Mouse (Mus musculus): Measurements from ENCODE around the gene Nfatc3. TPM values are rescaled to one million over a fixed set of nuclear protein-coding genes. Genes with fewer than 3 reads are reported as not detected.

Gene Nfatc3
- polyA plus RNA-seq, 1 experiment, result 11.8 TPM

DNA sequence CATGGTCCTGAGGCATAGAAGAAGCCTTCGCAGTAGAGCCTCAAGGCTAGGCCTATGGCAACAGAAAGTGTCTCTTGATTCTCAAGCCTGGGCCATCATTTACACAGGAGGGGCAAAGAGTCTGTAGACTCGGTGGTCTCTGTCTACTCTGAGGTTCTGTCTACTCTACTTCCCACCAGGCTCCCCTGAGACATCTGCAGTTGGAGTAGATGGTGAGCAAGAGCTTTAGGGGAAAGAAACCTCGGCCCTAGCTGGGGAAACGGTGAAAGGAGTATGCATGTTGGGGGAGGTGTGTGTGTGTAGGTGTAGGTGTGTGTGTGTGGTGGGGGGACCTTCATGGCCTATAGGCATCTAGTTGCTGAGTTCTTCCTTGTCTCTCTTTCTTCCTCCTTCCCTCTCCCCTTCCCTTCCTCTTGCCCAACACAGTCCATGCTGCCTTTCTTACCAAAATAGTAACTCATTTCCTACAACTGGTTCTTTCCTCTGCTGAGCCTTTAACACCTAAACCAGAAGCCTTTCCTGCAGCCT lies 2.1 kb upstream of the Nfatc3 start:
- Histone ChIP-seq H3K79me2 (ENCODE audit: control insufficient read depth, insufficient read depth) (peaks cover 18% of the 10 kb centered on the region), H3K4me3 (no peak overlapping the region), H3ac (ENCODE audit: control insufficient read depth, insufficient read length) (no peak overlapping the region), H3K36me3 (ENCODE audit: control insufficient read depth, insufficient read depth) (peaks cover 12% of the 10 kb centered on the region), H3K4me2 (ENCODE audit: low read depth) (no peak overlapping the region), H3K27me3 (ENCODE audit: control insufficient read depth, insufficient read depth, insufficient read length) (no peaks in the 10 kb centered on the region)
- TF ChIP-seq MYOD1 (IDR thresholded peaks at IDR 0.05; ENCODE audit: control insufficient read depth in 1 of 3, insufficient read length in 2 of 3, low read depth in 2 of 3) (no peak), TCF3 (IDR thresholded peaks at IDR 0.05; ENCODE audit: insufficient read length, low read depth) (no peak), POLR2A (IDR thresholded peaks at IDR 0.05; ENCODE audit: insufficient read length, low read depth) (no peak), MAX (IDR thresholded peaks at IDR 0.05; ENCODE audit: low read depth) (no peak), REST (IDR thresholded peaks at IDR 0.05; ENCODE audit: insufficient read depth, insufficient read length) (no peak)

DNA sequence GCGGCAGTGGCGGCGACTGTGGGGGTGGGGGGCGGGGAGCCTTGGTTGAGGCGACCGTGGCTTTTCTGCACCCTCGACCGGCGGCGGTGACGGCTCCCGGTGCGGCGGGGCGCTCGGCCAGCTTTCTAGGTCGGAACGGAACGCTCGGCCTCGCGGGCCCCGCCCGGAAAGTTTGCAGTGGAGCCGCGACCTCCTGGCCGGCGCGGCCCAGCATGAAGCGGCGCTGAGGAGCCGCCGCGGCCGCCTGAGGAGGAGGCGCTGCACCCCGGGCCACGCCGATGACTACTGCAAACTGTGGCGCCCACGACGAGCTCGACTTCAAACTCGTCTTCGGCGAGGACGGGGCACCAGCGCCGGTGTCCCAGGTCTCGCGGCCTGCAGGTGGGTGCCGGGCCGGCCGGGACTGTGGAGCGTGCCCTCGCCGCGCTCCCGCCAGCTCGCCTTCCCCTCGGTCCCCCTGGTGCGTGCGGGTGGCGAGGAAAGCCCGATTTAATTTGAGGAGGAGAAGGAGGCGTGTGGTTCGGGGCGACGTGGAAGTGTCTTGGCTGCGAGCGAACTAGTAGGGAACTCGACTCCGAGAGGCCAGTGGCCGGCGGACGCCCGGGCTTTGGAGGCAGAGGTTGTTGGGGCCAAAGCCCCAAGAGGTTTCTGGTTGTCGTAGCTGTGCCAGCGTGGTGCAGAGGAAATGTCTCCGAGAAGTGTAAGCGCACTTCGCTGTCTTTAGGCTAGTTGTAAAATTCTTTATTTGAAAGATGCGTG lies 1.2 kb downstream of the Nfatc3 start:
- Histone ChIP-seq H3K27me3 (ENCODE audit: control insufficient read depth, insufficient read depth, insufficient read length) (no peaks in the 10 kb centered on the region), H3K4me3 (peak overlapping the region; percentile 63), H3ac (ENCODE audit: control insufficient read depth, insufficient read length) (peak overlapping the region; percentile 26), H3K79me2 (ENCODE audit: control insufficient read depth, insufficient read depth) (peaks cover 50% of the 10 kb centered on the region), H3K4me2 (ENCODE audit: low read depth) (peak overlapping the region; percentile 77), H3K36me3 (ENCODE audit: control insufficient read depth, insufficient read depth) (no peaks in the 10 kb centered on the region)
- peak in 1 of 3 experiments; percentile 19 for TF ChIP-seq MYOG (IDR thresholded peaks at IDR 0.05; ENCODE audit: control insufficient read depth in 1 of 3, insufficient read depth in 1 of 3, insufficient read length in 2 of 3, low read depth in 2 of 3)
- TF ChIP-seq SRF (IDR thresholded peaks at IDR 0.05; ENCODE audit: control insufficient read depth, insufficient read length, low read depth), result no peak
- peak; percentile 6 for TF ChIP-seq POLR2AphosphoS2 (IDR thresholded peaks at IDR 0.05; ENCODE audit: insufficient read length, low read depth)
- peak; percentile 59 for TF ChIP-seq POLR2A (IDR thresholded peaks at IDR 0.05; ENCODE audit: insufficient read length, low read depth)

DNA sequence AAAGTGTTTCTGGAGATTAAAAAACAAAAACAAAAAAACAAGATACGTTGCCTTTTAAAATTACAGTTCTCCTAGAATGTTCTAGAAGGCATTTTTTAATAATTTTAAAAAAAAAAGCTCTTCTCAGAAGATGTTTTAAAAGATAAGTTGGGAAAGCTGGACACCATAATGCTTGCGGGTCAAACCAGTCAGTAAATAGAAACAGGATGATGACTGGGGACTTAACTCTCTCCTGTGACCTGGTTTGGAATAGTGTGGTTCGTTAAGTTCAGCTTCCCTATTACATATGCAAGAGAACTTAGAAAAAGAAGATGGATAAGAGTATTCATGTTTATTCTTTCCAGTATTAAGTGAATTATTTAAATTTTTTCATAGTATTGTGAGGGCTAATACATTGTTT lies 1.9 kb downstream of the Nfatc3 start:
- Histone ChIP-seq H3K79me2 (ENCODE audit: control insufficient read depth, insufficient read depth) (peaks cover 58% of the 10 kb centered on the region), H3K4me2 (ENCODE audit: low read depth) (peak overlapping the region; percentile 77), H3K4me3 (peak overlapping the region; percentile 63), H3K27me3 (ENCODE audit: control insufficient read depth, insufficient read depth, insufficient read length) (no peaks in the 10 kb centered on the region), H3ac (ENCODE audit: control insufficient read depth, insufficient read length) (peak overlapping the region; percentile 26), H3K36me3 (ENCODE audit: control insufficient read depth, insufficient read depth) (no peaks in the 10 kb centered on the region)
- TF ChIP-seq TCF12 (IDR thresholded peaks at IDR 0.05; ENCODE audit: insufficient read depth, poor library complexity, severe bottlenecking) (no peak), CEBPB (IDR thresholded peaks at IDR 0.05; ENCODE audit: insufficient read depth, poor library complexity, severe bottlenecking) (no peak), POLR2A (IDR thresholded peaks at IDR 0.05; ENCODE audit: insufficient read length, low read depth) (no peak), REST (IDR thresholded peaks at IDR 0.05; ENCODE audit: insufficient read depth, insufficient read length) (no peak), MYOD1 (IDR thresholded peaks at IDR 0.05; ENCODE audit: control insufficient read depth in 1 of 3, insufficient read length in 2 of 3, low read depth in 2 of 3) (no peak), MAX (IDR thresholded peaks at IDR 0.05; ENCODE audit: low read depth) (no peak), E2F4 (IDR thresholded peaks at IDR 0.05; ENCODE audit: insufficient read depth) (no peak), POLR2AphosphoS2 (IDR thresholded peaks at IDR 0.05; ENCODE audit: insufficient read length, low read depth) (no peak), TCF3 (IDR thresholded peaks at IDR 0.05; ENCODE audit: insufficient read length, low read depth) (no peak), MYOG (IDR thresholded peaks at IDR 0.05; ENCODE audit: control insufficient read depth in 1 of 3, insufficient read depth in 1 of 3, insufficient read length in 2 of 3, low read depth in 2 of 3) (no peak), USF1 (IDR thresholded peaks at IDR 0.05; ENCODE audit: low read depth) (no peak), SRF (IDR thresholded peaks at IDR 0.05; ENCODE audit: control insufficient read depth, insufficient read length, low read depth) (no peak)

DNA sequence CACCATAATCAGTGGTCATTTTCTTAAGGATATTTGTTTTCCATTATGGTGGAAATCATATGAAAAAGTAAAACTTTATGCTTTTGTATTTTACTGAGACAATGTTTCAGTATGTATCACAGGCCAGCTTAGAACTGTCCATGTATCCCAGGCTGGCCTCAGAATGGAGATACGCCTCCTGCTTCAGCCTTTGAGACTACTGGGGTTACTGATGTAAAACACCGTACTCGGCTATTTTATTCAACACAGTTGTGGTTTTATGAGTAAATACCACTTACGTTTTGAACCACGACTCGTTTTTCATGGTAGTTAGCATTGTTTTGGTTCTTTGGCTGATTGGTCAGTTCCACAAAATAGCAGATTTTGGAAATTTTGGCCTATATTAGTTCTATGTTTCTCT lies 3.0 kb downstream of the Nfatc3 start:
- peak overlapping the region; percentile 77 for H3K4me2 ChIP-seq (ENCODE audit: low read depth)
- H3K79me2 ChIP-seq (ENCODE audit: control insufficient read depth, insufficient read depth), result peaks cover 69% of the 10 kb centered on the region
- no peak overlapping the region for H3ac ChIP-seq (ENCODE audit: control insufficient read depth, insufficient read length)
- TF ChIP-seq POLR2A (IDR thresholded peaks at IDR 0.05; ENCODE audit: insufficient read length, low read depth) (no peak), E2F4 (IDR thresholded peaks at IDR 0.05; ENCODE audit: insufficient read depth) (no peak), REST (IDR thresholded peaks at IDR 0.05; ENCODE audit: insufficient read depth, insufficient read length) (no peak), TCF12 (IDR thresholded peaks at IDR 0.05; ENCODE audit: insufficient read depth, poor library complexity, severe bottlenecking) (no peak), SRF (IDR thresholded peaks at IDR 0.05; ENCODE audit: control insufficient read depth, insufficient read length, low read depth) (no peak), MAX (IDR thresholded peaks at IDR 0.05; ENCODE audit: low read depth) (no peak), POLR2AphosphoS2 (IDR thresholded peaks at IDR 0.05; ENCODE audit: insufficient read length, low read depth) (no peak), MYOD1 (IDR thresholded peaks at IDR 0.05; ENCODE audit: control insufficient read depth in 1 of 3, insufficient read length in 2 of 3, low read depth in 2 of 3) (no peak), CEBPB (IDR thresholded peaks at IDR 0.05; ENCODE audit: insufficient read depth, poor library complexity, severe bottlenecking) (no peak)
- no peaks in the 10 kb centered on the region for H3K27me3 ChIP-seq (ENCODE audit: control insufficient read depth, insufficient read depth, insufficient read length)
- H3K36me3 ChIP-seq (ENCODE audit: control insufficient read depth, insufficient read depth), result no peaks in the 10 kb centered on the region
- H3K4me3 ChIP-seq, result peak overlapping the region; percentile 63

DNA sequence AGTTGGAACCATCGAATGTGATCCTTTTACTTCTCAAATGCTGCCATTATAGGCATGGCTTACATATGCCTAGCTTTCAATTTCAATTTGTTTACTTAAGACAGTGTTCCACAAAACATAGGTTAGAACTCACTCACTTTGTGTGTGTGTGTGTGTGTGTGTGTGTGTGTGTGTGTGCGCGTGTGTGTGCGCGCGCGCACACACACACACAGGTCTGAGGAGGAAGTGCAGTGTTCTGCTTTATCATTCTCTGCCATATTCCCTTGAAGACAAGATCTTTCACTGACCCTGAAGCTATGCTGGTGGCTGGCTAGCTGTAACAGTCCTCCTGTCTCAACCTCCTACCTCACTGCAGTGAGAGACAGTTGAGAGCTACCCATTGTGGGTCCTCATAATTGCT lies 4.4 kb downstream of the Nfatc3 start:
- H3K36me3 ChIP-seq (ENCODE audit: control insufficient read depth, insufficient read depth), result no peaks in the 10 kb centered on the region
- peak overlapping the region; percentile 1 for H3K4me2 ChIP-seq (ENCODE audit: low read depth)
- TF ChIP-seq TCF3 (IDR thresholded peaks at IDR 0.05; ENCODE audit: insufficient read length, low read depth), result no peak
- H3ac ChIP-seq (ENCODE audit: control insufficient read depth, insufficient read length), result no peak overlapping the region
- peaks cover 83% of the 10 kb centered on the region for H3K79me2 ChIP-seq (ENCODE audit: control insufficient read depth, insufficient read depth)
- H3K4me3 ChIP-seq, result no peak overlapping the region
- no peaks in the 10 kb centered on the region for H3K27me3 ChIP-seq (ENCODE audit: control insufficient read depth, insufficient read depth, insufficient read length)
